Mouse (Mus musculus): Measurements from ENCODE around the gene Hist1h2bm. TPM values are rescaled to one million over a fixed set of nuclear protein-coding genes. Genes with fewer than 3 reads are reported as not detected.

Hist1h2bm gene
- polyA plus RNA-seq, 1 experiment from 2014 or later = 1.00 TPM

Small RNAs within 50 kb of the gene (microRNA-seq; reads per million reads assigned to microRNA genes)
- gene Gm44357 = not detected
- not detected for gene Gm44367
- not detected for gene Gm44454

Other genes with a start within 250 kb of the Hist1h2bm start
- gene Zkscan4, start 243.1 kb upstream of the Hist1h2bm start, polyA plus RNA-seq (2014; fragmentation: Nextera tagmentation; extraction: Ambion mirVana) = 1.7 and 1.9 TPM in 2 replicates
- gene Gm10065, start 242.6 kb upstream of the Hist1h2bm start, polyA plus RNA-seq (2014; fragmentation: Nextera tagmentation; extraction: Ambion mirVana) = not detected in 2 replicates
- 0.57 and 0.61 TPM in 2 replicates for gene AK157302, start 226.8 kb upstream of the Hist1h2bm start, polyA plus RNA-seq (2014; fragmentation: Nextera tagmentation; extraction: Ambion mirVana)
- gene Gm11273, start 220.6 kb upstream of the Hist1h2bm start, polyA plus RNA-seq (2014; fragmentation: Nextera tagmentation; extraction: Ambion mirVana) = 15.0 and 17.5 TPM in 2 replicates
- 6.3 and 7.2 TPM in 2 replicates for gene Zkscan8, start 190.9 kb upstream of the Hist1h2bm start, polyA plus RNA-seq (2014; fragmentation: Nextera tagmentation; extraction: Ambion mirVana)
- gene Olfr1366, start 179.2 kb upstream of the Hist1h2bm start, polyA plus RNA-seq (2014; fragmentation: Nextera tagmentation; extraction: Ambion mirVana) = 0.07 and 0.11 TPM in 2 replicates
- not detected in 2 replicates for gene Olfr1535, start 162.2 kb upstream of the Hist1h2bm start, polyA plus RNA-seq (2014; fragmentation: Nextera tagmentation; extraction: Ambion mirVana)
- gene Olfr1364, start 140.3 kb upstream of the Hist1h2bm start, polyA plus RNA-seq (2014; fragmentation: Nextera tagmentation; extraction: Ambion mirVana) = not detected in 2 replicates
- gene Olfr1362, start 108.0 kb upstream of the Hist1h2bm start, polyA plus RNA-seq (2014; fragmentation: Nextera tagmentation; extraction: Ambion mirVana) = not detected in 2 replicates
- not detected in 2 replicates for gene Olfr11, start 79.5 kb upstream of the Hist1h2bm start, polyA plus RNA-seq (2014; fragmentation: Nextera tagmentation; extraction: Ambion mirVana)
- gene Olfr1361, start 58.7 kb upstream of the Hist1h2bm start, polyA plus RNA-seq (2014; fragmentation: Nextera tagmentation; extraction: Ambion mirVana) = not detected in 2 replicates
- not detected in 2 replicates for gene Olfr1360, start 44.6 kb upstream of the Hist1h2bm start, polyA plus RNA-seq (2014; fragmentation: Nextera tagmentation; extraction: Ambion mirVana)
- not detected in 2 replicates for gene Olfr1359, start 23.9 kb upstream of the Hist1h2bm start, polyA plus RNA-seq (2014; fragmentation: Nextera tagmentation; extraction: Ambion mirVana)
- gene Hist1h2bl, start 5.9 kb upstream of the Hist1h2bm start, polyA plus RNA-seq (2014; fragmentation: Nextera tagmentation; extraction: Ambion mirVana) = 1.2 and 1.4 TPM in 2 replicates
- 12.2 and 15.1 TPM in 2 replicates for gene Hist1h2ai, start 5.6 kb upstream of the Hist1h2bm start, polyA plus RNA-seq (2014; fragmentation: Nextera tagmentation; extraction: Ambion mirVana)
- gene Hist1h3h, start 4.4 kb upstream of the Hist1h2bm start, polyA plus RNA-seq (2014; fragmentation: Nextera tagmentation; extraction: Ambion mirVana) = 2.4 and 4.4 TPM in 2 replicates
- 0.50 and 0.58 TPM in 2 replicates for gene Hist1h4j, start 13.0 kb downstream of the Hist1h2bm start, polyA plus RNA-seq (2014; fragmentation: Nextera tagmentation; extraction: Ambion mirVana)
- 0.94 and 4.1 TPM in 2 replicates for gene Hist1h4k, start 28.5 kb downstream of the Hist1h2bm start, polyA plus RNA-seq (2014; fragmentation: Nextera tagmentation; extraction: Ambion mirVana)
- 4.3 and 8.0 TPM in 2 replicates for gene Hist1h2ak, start 31.8 kb downstream of the Hist1h2bm start, polyA plus RNA-seq (2014; fragmentation: Nextera tagmentation; extraction: Ambion mirVana)
- gene Hist1h2bn, start 32.1 kb downstream of the Hist1h2bm start, polyA plus RNA-seq (2014; fragmentation: Nextera tagmentation; extraction: Ambion mirVana) = 2.2 and 2.7 TPM in 2 replicates
- 5.3 and 7.2 TPM in 2 replicates for gene Hist1h1b, start 58.6 kb downstream of the Hist1h2bm start, polyA plus RNA-seq (2014; fragmentation: Nextera tagmentation; extraction: Ambion mirVana)
- gene Hist1h3i, start 61.3 kb downstream of the Hist1h2bm start, polyA plus RNA-seq (2014; fragmentation: Nextera tagmentation; extraction: Ambion mirVana) = 70.6 and 84.8 TPM in 2 replicates
- gene Hist1h2an, start 65.2 kb downstream of the Hist1h2bm start, polyA plus RNA-seq (2014; fragmentation: Nextera tagmentation; extraction: Ambion mirVana) = 2.0 TPM in 1 of 2 replicates, not detected in the other
- gene Hist1h2bp, start 65.4 kb downstream of the Hist1h2bm start, polyA plus RNA-seq (2014; fragmentation: Nextera tagmentation; extraction: Ambion mirVana) = 0.38 and 0.58 TPM in 2 replicates
- gene Hist1h2bq, start 88.2 kb downstream of the Hist1h2bm start, polyA plus RNA-seq (2014; fragmentation: Nextera tagmentation; extraction: Ambion mirVana) = 9.4 and 9.6 TPM in 2 replicates
- not detected in 2 replicates for gene Hist1h2ao, start 88.4 kb downstream of the Hist1h2bm start, polyA plus RNA-seq (2014; fragmentation: Nextera tagmentation; extraction: Ambion mirVana)
- not detected in 2 replicates for gene Hist1h4m, start 89.7 kb downstream of the Hist1h2bm start, polyA plus RNA-seq (2014; fragmentation: Nextera tagmentation; extraction: Ambion mirVana)
- 5.9 and 10.4 TPM in 2 replicates for gene Hist1h4n, start 110.2 kb downstream of the Hist1h2bm start, polyA plus RNA-seq (2014; fragmentation: Nextera tagmentation; extraction: Ambion mirVana)
- 1,528 and 1,577 TPM in 2 replicates for gene Hist1h2ap, start 111.5 kb downstream of the Hist1h2bm start, polyA plus RNA-seq (2014; fragmentation: Nextera tagmentation; extraction: Ambion mirVana)
- 10.6 and 11.1 TPM in 2 replicates for gene Hist1h2br, start 111.7 kb downstream of the Hist1h2bm start, polyA plus RNA-seq (2014; fragmentation: Nextera tagmentation; extraction: Ambion mirVana)
- gene Zfp184, start 223.1 kb downstream of the Hist1h2bm start, polyA plus RNA-seq (2014; fragmentation: Nextera tagmentation; extraction: Ambion mirVana) = 6.0 and 7.1 TPM in 2 replicates

Data from heart, embryonic 14.5 days (tissue).